Mouse (Mus musculus) natural killer cell, adult 2 months (primary cell): ENCODE data around the gene Ndufs8.

Experiments
- DNase-seq, 2 experiments: peaks; one replicate each; pipeline ENCODE4 v3.0.0; 2022; ENCODE audit warnings: low spot score in 2 of 2

The Ndufs8 gene

DNA sequence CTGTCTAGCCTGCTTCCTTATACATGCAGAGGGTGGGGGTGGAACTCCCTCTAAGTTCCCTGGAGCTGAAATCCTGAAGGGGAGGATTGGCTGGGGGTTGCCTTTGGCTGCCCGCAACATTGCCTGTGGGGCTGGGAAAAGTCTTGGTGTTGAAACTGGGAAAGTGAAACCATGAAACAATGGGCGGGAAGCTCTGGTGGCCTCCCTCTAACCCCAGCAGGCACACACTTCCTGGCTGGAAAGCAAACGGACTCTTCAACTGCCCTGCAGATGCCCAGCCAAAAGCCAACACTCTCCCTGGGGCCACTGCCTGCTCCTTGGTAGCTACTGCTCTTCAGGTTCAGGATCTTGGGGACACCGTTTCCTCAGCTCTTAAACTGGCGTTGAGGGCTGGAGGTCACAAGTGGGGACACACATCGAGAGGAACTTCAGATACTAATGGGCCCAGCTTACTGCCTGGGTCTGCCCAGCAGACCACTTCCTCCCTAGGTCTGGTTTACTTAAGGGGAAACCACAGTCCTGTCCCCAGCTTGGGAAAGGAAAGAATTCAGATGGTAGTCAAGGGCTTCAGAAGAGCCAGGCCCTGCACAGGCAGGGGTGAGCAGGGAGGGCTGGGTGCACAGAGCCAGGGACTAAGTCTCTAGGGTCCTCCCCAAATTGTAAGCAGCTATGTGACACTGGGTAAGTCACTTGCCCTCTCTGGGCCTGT is 7.2 kb downstream of the Ndufs8 start:
- DNase-seq = peak; percentile 33 to 49

DNA sequence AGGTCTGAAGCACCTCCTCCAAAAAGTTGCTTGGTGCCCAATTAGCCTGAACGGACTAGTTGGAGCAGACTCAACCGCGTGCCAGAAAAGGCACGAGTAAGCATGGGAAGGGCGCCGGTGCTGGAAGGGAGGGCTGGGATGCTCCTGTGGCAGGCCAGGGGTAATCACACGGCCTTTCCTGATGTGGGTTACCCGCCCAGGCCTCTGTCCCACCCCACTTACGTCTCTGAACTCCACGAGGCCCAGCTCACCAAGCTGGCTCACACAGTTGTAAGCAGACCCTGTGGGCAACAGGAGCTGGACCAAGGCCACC is 8.3 kb downstream of the Ndufs8 start:
- no peak for DNase-seq

DNA sequence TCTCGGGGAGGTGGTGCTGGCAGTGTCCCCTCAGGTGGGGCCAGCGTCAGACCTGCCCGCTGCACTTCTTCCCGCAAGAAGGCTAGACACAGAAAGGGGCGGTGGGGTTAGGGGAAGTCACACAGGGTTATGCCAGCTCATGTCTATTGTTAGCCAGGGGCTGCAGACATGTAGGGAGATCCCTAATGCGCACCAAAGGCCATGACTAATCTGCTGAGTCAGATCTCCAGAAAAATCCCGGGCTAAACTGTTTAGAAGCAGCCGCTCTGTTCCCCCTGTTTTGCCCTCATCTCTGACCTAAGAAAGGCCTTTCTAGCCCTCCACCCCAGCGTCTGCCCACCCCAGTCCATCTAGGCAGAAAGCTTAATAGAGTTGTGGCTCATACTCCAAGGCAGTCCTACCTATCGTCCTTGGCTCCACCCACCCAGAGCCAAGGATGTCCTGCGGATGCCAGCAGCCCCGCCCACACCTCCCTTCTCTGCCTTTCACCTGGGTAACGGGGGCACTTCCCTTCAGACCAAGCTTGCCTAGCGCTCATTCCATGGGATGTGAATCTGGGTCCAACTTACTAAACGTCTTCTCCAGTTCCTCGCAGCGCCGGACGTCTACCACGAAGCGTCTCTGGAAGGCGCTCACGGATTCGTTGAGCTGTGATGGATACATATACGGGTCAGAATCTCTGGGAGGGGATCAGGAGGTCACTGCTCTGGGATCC is 8.8 kb downstream of the Ndufs8 start:
- DNase-seq = no peak

DNA sequence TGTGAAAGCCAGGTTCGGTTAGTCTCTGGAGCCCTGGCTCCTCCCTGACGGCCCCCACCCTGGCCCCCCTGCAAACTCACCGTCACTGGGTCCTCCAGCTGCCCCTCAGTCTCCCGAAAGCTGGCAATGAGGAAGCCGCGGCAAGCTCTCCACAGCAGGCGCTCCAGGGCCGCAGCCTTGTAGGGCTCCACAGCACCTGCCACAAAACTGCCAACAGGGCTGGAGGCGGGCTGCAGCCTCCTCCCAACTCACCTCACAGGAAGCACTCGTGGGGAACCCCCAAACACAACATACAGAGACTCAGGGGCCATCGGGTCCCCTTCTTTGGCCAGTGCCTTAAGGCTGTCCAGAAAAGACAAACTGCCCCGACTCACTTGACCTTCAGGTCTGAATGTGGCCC is 9.6 kb downstream of the Ndufs8 start:
- DNase-seq = no peak

DNA sequence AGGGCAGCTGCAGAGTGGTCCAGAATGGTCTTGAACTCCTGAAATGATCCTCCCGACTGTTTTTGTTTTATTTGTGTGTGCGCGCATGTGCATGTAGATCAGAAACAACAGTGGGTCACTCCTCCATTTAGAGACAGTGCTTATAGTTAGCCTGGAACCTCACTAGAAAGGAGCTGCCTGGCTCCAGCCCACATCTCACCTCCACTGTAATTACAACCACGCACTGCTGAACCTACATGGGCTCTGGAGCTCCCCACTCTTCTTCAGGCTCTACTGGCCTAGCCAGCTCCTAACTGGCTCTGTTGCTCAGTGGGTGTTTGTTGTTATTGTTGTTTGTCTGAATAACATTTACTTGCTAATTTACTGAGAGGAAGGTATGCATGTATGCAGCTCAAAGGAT is 13.0 kb downstream of the Ndufs8 start:
- no peak for DNase-seq

DNA sequence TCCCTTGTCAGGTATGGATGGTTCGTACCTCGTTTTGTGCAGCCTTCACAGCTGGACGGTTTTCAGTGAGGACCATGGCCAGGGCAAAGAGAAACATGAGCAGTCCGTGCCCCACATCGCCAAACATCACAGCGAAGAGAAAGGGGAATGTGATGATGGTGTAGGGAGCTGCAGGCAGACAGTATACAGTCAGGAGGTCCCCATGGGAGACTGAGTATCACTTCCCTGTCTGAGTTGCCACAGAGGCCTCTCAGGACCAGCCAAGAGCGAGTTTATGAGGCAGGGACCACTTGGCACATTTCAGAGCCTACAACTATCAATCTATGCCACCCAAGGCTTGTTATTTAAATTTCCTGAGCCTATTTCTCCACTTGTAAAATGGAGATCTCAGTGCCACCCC is 13.6 kb downstream of the Ndufs8 start:
- peak in 1 of 2 experiments; percentile 55 for DNase-seq

DNA sequence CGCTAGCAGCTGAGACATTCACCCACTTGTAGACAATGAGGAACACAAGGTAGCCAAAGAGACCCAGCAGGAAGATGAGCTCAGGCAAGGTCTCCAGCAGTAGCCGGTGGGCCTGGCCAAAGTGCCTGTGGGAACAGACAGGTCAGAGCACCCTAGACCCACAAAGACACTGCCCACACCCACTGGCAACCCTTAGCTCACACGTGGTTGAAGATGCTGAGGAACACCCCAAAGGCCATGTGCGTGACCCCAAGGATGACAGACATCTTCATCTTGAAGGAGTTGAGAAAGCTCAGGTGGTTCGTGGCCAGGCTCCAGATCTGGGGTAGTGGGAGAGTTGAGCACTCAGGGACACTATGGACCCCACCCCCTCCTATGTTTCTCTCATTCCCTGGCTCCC is 15.0 kb downstream of the Ndufs8 start:
- no peak for DNase-seq

DNA sequence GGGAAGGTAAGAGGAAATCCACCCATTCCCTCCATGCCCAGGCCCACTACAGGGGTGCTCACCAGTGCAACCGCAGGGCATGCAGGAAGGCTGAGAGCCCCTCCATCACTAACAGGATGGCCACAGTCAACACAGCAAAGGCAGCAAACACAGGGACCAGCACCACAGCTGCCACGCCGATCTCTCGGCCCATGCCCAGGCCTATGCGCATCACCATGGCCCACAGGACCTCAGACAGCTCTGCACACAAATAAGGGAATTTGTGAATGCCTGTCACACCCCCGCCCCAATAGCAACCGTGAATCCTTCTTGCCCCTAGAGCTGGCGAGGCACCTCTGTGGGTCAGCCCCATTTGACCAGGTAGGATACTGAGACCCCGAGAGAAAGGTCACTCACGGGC is 16.4 kb downstream of the Ndufs8 start:
- DNase-seq = no peak

DNA sequence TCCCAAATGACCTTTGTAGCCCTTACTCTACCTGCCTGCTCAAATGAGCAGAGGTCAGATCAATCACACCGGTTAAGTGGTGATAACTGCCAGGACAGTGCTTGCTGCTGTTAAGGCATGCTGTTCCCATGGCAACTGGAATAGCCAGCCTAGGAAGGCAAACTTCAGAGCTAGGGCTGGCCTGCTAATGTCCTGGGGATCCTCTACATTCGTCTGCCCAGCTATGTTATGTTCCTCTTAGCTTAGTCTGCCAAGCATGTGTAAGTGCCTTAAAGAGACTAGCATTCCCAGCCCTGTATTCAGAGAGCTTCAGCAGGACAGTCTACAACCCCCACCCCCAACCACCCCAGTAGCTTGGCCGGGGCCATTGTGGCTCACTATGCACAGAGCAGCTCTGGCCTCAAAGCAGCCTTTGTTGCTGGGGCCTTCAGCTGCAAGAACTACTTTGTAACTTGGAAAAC is 17.4 kb downstream of the Ndufs8 start:
- DNase-seq = no peak

DNA sequence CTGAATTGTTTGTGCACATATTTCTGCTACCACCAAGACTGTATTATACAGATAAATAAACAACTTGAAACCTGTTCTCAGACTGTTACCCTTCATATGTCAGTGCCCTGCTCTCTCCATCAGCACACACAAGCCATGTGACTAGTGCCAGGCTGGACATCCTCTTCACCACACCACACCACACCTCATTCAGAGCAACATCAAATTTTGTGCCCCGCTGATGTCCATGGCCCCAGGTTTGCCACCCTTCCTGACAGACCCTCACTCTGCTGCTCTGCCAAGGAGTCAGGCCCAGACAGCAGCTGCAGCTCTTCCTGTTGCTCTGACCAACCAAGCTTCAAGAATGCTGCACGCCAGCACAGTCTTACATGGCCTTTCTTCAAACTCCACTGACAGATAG is 18.3 kb downstream of the Ndufs8 start:
- DNase-seq = no peak

DNA sequence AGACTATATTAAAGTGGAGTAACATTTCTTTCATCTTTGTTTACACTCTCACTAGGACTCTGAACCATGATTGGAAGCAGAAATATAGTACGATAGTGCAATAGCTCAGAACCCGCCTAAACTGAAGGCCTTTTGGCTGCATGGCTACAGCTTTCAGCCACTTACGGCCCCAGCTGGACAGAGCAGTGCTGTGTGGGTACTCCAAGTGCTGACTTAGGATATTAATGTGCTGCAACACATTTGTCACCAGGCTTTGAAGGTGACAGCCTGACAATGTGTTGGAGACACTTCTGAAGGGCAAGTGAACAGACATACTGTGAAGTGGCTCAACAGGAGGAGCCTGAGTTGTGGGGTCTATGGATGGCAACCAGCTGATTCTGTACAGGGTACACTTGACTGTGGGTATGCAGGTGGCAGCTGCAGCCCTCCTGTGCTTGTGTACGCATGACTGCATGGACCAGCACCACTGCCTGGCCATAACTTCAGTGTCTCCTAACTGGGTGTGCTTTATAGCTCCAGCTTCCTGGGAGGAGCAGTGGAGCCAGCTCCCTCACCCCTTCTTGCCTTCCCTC is 18.9 kb downstream of the Ndufs8 start:
- no peak for DNase-seq

DNA sequence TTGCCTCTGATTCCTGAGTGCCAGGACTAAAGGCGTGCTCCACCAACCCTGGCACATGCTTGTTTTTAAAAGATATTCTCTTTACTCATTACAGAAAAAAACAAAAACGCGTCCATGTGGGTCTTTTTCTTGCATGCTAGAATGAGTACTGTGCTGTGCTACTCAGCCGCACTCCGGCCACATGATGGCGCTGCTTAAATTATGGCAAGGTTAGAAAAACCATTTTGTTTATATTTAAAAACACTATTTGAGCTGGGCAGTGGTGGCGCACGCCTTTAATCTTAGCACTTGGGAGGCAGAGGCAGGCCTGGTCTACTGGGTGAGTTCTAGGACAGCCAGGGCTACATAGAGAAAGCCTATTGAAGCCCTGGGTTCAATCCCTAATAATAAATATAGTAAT is 22.4 kb downstream of the Ndufs8 start:
- DNase-seq = peak in 1 of 2 experiments; percentile 48

DNA sequence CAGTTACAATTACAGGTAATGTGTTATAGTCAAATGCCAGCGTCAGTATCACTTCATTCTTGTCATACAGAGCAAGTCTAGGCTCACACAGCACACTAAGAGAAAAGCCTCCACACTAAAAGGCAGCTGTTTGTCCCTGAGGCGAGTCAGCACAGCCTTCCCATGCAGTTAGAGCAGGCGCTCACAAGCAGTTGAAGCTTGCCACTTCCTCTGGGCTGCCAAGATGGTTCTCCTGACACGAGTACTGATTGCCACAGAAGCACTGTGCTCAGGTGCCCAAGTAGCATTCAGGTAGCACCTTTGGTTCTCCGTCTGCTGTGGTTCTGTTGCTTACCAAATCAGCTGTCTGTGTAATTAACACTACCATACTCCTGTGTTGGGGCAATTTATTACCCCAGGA is 23.5 kb downstream of the Ndufs8 start:
- DNase-seq = no peak

DNA sequence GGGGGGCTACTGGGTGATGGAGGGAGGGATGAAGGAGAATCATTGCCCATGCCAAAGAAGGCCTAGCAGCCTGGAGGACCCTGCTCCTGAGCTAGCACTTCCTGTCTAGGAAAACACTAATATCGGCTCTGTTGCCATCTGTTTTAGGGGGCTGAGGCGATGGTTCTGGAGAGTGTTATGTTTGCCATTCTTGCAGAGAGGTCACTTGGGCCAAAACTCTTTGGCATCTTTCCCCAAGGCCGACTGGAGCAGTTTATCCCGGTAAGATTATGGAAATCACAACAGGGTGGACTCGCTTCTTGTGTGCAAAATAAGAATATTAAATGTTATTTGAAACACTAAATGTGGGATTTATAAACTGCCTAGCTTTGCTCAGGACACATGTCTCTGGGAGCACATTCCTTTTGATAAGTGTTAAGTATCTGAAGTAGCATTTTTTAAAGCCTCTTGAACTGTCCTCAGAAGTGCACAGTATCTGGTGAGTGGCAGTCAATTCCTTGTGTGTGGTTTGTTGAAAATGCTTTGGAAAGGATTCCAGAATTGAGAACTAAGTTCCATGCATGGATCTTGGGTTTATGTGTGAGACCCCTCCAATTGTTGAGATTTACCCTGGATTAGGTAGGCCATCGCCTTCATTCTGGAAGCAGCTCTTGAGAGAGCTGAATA is 28.1 kb downstream of the Ndufs8 start:
- DNase-seq = no peak

DNA sequence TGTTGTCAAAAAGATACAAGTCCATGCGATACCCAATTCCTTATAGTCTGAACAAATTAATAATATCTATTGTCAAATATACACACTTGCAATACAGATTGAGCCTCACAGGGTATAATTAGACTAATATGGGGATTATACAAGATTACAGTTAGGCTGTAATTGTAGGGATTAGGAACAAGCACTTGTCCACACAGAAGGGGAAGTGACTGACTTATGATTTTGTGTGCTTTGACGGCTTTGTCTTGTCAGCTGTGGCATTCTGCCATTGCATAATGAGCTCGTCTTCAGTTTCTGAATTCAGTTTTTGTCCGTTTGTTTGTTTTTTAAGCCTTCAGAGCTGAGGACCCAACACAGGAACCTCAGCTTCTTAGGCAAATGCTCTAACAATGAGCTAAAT is 30.4 kb downstream of the Ndufs8 start:
- DNase-seq = no peak

DNA sequence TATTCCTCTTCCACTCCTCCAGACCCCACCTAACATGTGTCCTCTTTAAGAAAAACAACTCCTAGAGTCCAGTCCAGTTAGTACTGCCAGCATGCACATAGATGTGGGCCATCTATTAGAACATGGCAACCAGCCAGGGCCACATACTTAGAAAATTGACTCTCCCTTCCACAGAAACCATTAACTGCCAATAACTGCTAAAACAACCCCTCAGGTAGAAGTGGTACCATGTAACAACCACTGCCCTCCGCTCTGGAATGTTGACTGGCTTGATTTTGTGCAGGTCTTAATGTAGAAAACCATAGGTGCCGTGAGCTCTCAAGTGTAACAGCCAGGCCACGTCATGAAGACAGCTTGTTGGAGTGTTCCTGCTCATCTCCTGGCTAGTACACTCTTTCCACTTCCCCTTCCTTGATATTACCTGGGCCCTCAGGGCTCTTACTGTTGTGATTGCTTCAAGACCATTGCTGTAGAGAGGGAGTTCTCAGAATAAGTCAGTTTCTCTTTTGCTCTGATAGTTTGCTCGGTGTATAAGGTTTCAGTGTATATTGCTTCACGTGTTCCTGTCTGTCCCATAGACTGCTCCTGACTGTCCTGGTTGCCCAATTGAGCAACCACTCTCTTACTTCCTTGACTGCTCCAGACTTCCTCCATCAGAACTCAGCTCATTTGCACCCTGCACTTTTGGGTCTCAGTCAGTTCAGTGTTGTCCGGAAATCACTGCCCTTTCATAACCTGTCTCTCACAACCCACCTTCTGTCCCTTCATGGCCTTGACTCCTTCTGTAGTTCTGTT is 32.3 kb downstream of the Ndufs8 start:
- DNase-seq = no peak

DNA sequence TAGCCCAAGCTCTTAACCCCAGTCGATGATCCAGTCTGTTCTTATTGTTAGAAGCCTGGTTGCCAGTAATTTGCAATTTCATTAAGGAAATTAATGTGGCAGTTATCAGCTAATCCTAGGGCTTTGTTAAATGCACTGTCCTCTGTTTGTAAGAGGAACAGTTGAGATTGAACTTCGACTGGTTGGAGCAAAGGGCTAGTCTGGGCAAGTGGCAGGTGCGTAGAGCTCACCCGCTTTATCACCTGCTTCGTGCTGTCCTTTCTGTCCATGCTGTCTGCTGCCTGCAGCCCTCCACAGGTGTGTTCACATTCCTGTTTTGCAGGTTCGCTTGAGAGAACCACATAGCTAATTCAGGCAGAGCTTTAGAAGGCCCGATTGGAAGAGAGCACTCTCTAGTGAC is 37.5 kb downstream of the Ndufs8 start:
- DNase-seq = no peak

DNA sequence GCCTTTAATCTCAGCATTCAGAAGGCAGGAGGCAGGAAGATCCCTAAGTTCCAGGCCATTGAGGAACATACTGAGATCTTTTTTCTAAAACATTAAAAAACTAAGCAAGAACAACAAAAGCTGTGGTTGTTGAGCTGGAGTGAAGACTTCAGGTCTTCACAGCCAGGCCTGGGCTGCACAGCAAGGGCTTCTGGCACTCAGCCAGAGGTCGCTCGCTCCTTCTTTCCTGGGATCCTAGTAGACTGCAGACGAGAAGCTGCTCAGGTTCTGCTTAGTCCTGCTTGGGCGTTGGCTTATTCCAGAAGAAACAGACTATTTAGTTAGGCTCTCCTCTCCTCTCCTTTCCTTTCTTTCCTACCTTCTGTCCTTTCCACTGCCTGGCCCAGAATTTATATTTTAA is 40.2 kb downstream of the Ndufs8 start:
- DNase-seq = no peak

DNA sequence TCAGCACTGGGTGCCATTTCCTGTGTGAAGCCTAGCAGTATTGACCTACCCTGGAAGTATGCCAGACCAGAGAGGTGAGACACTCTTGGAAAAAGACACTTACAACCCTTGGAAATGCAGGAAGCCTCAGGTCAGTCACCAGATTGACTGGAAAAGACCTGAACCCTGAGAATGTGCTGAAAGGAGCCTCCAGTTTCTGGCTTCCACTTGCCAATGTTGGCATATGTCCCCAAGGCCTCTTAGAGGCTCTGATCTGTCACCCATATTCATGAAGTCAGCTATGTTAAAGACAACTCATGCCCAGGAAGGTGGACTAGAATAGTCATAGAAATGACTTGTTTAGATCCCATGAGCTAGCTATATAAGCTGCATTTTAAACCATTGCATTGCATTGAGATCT is 41.1 kb downstream of the Ndufs8 start:
- DNase-seq = peak; percentile 43 to 70

DNA sequence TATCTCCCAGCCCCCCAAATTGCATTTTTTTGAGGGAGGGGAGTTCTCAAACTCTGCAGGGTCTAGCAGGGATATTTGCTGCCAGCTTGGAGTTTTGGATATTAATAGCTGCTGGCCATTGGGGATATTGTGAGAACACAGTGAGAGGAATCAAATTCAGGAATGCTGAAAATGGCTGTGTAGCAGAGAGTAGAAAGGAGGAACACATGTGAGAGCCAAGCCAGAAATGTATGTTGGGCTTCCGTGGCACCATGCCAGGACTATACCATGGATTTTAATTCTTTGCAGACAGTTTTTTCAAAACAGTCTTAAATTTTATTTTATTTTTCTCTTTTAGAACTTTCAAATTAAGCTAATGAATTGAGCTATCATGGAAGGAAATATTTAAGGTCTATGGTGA is 44.3 kb downstream of the Ndufs8 start:
- no peak for DNase-seq

DNA sequence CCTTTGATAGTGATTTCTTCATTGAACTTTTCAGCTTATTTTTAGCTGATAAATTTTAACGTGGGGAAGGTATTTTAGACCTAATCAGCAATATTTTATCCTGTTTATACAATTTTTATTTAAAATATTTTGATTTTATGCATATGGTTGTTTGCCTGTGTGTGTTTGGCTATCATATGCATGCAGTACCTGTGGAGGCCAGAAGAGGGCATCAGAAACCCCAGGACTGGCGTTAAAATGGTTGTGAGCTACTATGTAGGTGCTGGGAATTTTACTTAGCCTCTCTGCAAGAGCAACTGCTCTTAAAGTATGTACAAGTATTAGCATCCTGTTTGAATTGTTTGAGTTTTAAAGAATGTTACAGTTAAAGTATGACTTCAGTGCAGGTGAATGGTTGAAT is 47.6 kb downstream of the Ndufs8 start:
- DNase-seq = no peak

DNA sequence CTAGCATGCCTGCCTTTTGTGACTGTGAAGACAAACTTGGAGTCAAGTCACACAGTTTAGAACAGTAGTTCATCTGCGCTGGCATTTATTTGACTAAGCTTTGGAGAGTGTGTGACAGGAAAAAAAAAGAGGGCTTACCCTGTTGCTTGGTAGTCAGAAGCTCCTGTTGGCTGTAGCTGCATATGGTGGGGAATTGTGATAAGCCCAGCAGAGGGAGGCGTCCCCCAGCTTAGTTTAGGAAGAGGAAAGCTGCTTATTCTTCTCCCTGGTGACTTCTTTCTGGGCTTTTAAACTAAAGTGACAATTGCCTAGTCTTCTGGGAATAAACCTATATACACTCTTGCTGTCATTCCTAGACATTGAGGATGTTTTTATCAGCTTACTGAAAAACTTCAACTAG is 49.9 kb downstream of the Ndufs8 start:
- DNase-seq = no peak
